Mouse (Mus musculus): ENCODE data around the gene Fam214b.

- TF ChIP-seq POLR2A (IDR thresholded peaks at IDR 0.05; ENCODE audit: low read depth, low read length) (no peak), CTCF (IDR thresholded peaks at IDR 0.05; ENCODE audit: extremely low read depth, insufficient read depth, insufficient read length, insufficient replicate concordance) (no peak)
These were observed 9.7 kb downstream of the Fam214b start for GRCm38 (mm10) chr4:43036356-43036755.
